Mouse (Mus musculus): ENCODE measurements at regions not wholly inside any gene's neighbourhood (a gene's known extent, or its start where the extent isn't known, plus 50 kb on each side); places are given as distances from the start of the nearest gene placed in this dataset.

DNA sequence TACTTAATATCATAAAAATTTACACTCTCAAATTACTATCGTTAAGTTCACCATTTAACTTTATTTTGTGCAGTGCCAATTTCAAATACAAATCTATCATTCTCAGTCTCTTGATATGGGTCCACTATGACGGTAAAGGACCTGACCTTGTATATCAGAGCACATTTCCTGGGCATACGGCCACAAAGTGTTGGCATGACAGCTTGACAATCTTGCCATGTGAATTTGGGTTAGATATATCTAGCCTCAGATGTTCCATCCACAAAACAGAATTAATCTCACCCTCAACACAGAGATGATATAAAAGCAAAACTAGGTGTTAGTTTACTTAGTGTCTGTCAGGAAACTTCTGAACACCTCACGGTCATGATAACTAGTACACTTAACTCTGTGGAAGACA is 120.8 kb downstream of the Ankrd50 start:
- TF ChIP-seq POLR2A (IDR thresholded peaks at IDR 0.05; ENCODE audit: insufficient read length, low read depth): no peak
- no peak for TF ChIP-seq TCF12 (IDR thresholded peaks at IDR 0.05; ENCODE audit: insufficient read depth, poor library complexity, severe bottlenecking)
- TF ChIP-seq MYOG (IDR thresholded peaks at IDR 0.05; ENCODE audit: control insufficient read depth in 1 of 3, insufficient read depth in 1 of 3, insufficient read length in 2 of 3, low read depth in 2 of 3): no peak
- TF ChIP-seq MAX (IDR thresholded peaks at IDR 0.05; ENCODE audit: low read depth): no peak

All from myocyte (in vitro differentiated cells).